Mouse (Mus musculus) testis, adult 2 months (tissue): ENCODE measurements at regions not wholly inside any gene's neighbourhood (a gene's known extent, or its start where the extent isn't known, plus 50 kb on each side); places are given as distances from the start of the nearest gene placed in this dataset.

ENCODE experiments used
- CTCF ChIP-seq: fragments of 200-500 bp; IDR thresholded peaks from 2 replicates; pipeline ENCODE4 v1.5.1; 2012; ENCODE audit warnings: low read depth, mild to moderate bottlenecking, inconsistent platforms, low read length, moderate library complexity; ENCODE audit not compliant: control insufficient read depth, insufficient read depth, insufficient replicate concordance
- POLR2A ChIP-seq: fragments of 200-500 bp; IDR thresholded peaks from 2 replicates; pipeline ENCODE4 v1.6.1; 2012; ENCODE audit warnings: low read depth, mild to moderate bottlenecking, inconsistent platforms, low read length, moderate library complexity; ENCODE audit not compliant: control insufficient read depth

- TF ChIP-seq CTCF = no peak
- TF ChIP-seq POLR2A = no peak
Observed at GRCm38 (mm10) chr10:114891916-114892315, 89.8 kb upstream of the Trhde start.
